Mouse (Mus musculus) lung, postnatal 0 days (tissue): ENCODE measurements around the gene Acadm. TPM values are rescaled to one million over a fixed set of nuclear protein-coding genes. Genes with fewer than 3 reads are reported as not detected.

ENCODE experiments used
- ATAC-seq: fragments of 200-750 bp; cut with Nextera tagmentation; 2 replicates; pipeline ENCODE4 v1.8.0; 2017; ENCODE audit warnings: moderate library complexity
- DNase-seq: peaks from one replicate; pipeline ENCODE4 v3.0.0-alpha.2; 2016; ENCODE audit warnings: low spot score
- H3K27ac ChIP-seq: fragments of 300-500 bp; sonication (generic); 2 replicates; pipeline ENCODE4 v1.5.1; 2014; ENCODE audit warnings: antibody characterized with exemption, mild to moderate bottlenecking, low read length, mixed read lengths
- H3K27me3 ChIP-seq: fragments of 300-500 bp; sonication (generic); replicated peaks from 2 replicates; pipeline ENCODE4 v1.6.1; 2014; ENCODE audit warnings: low read length, mixed read lengths; ENCODE audit not compliant: insufficient read depth
- H3K36me3 ChIP-seq: fragments of 300-500 bp; sonication (generic); 2 replicates; pipeline ENCODE4 v1.6.1; 2014; ENCODE audit warnings: low read length, mixed read lengths; ENCODE audit not compliant: insufficient read depth
- H3K4me1 ChIP-seq: fragments of 300-500 bp; sonication (generic); 2 replicates; pipeline ENCODE4 v1.6.1; 2014; ENCODE audit warnings: antibody characterized with exemption, low read depth, low read length, mixed read lengths; ENCODE audit not compliant: insufficient read depth
- H3K4me2 ChIP-seq: fragments of 300-500 bp; sonication (generic); replicated peaks from 2 replicates; pipeline ENCODE4 v1.6.1; 2014; ENCODE audit warnings: low read depth, mild to moderate bottlenecking, low read length, moderate library complexity, mixed read lengths
- H3K4me3 ChIP-seq: fragments of 300-500 bp; sonication (generic); 2 replicates; pipeline ENCODE4 v1.5.1; 2014; ENCODE audit warnings: low read depth, low read length
- H3K9ac ChIP-seq: fragments of 300-500 bp; sonication (generic); replicated peaks from 2 replicates; pipeline ENCODE4 v1.6.1; 2014; ENCODE audit warnings: low read depth, mild to moderate bottlenecking
- H3K9me3 ChIP-seq: fragments of 300-500 bp; sonication (generic); 2 replicates; pipeline ENCODE4 v1.6.1; 2016; ENCODE audit warnings: low read length, mixed read lengths
- CTCF ChIP-seq: IDR thresholded peaks from 2 replicates; pipeline ENCODE4 v1.5.1; 2016; ENCODE audit warnings: antibody characterized with exemption, mild to moderate bottlenecking
- EP300 ChIP-seq: IDR thresholded peaks from 2 replicates; pipeline ENCODE4 v1.6.1; 2016; ENCODE audit warnings: antibody characterized with exemption, mild to moderate bottlenecking, control low read depth
- WGBS: fragments of 180-500 bp; shearing (Covaris S2); extraction: QIAGEN DNeasy Blood & Tissue Kit; methylation state at CpG from one replicate; pipeline ENCODE4 v1.1.7; 2014; 5-methylcytosine and 5-hydroxymethylcytosine counted together
- polyA plus RNA-seq: library from polyadenylated mRNA; unstranded; fragments of >200 nt; fragmentation: Nextera tagmentation; extraction: Ambion mirVana; gene quantifications from 2 replicates; pipeline ENCODE4 v1.2.1, GENCODE M21; 2015

Gene Acadm
- polyA plus RNA-seq, 1 experiment from 2014 or later: 68.9 TPM

DNA sequence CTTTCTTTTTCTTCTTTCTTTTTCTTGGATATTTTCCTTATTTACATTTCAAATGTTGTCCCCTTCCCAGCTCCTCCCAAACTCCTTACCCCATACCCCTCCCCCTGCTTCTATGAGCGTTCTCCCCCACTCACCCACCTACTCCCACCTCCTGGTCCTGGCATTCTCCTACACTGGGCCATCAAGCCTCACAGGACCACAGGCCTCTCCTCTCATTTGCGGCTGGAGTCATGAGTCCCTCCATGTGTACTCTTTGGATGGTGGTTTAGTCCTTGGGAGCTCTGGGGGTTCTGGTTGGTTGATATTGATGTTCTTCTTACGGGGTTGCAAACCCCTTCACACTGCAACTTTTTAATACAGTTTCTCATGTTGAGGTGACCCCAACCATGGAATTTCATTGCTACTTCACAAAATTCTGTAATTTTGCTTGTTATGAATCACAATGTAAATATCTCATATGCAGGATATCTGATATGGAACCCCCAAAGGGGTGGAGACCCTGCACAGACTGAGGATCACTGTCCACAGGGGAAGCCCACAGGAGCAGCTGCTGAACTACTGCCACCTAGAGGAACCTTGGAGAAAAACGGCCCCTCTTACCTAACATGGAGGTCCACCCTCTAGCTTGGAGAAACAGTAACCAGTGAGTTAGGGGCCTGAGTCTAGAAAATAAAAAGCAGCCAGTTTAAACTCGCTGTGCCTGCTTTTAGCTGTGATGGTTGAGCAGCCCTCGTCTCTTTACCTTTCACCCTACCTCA, 17.4 kb upstream of the Acadm start:
- no peaks in the 10 kb centered on the region for H3K4me1 ChIP-seq
- no peaks in the 10 kb centered on the region for H3K36me3 ChIP-seq
- no peak for TF ChIP-seq EP300
- peak; percentile 67 for TF ChIP-seq CTCF
- no peak overlapping the region for H3K4me2 ChIP-seq
- H3K9ac ChIP-seq: no peak overlapping the region
- no peaks in the 10 kb centered on the region for H3K9me3 ChIP-seq
- 59% methylated on average over 6 of the region's 6 CpGs for WGBS
- ATAC-seq: no peak
- no peak overlapping the region for H3K27ac ChIP-seq
- no peak overlapping the region for H3K4me3 ChIP-seq
- no peaks in the 10 kb centered on the region for H3K27me3 ChIP-seq
- peak; percentile 45 for DNase-seq

GRCm38 (mm10) chr3:153960884-153961283, 16.5 kb upstream of the Acadm start:
- H3K4me2 ChIP-seq: no peak overlapping the region
- 58% methylated on average over 2 of the region's 2 CpGs for WGBS
- H3K27ac ChIP-seq: no peak overlapping the region
- no peak for DNase-seq
- H3K27me3 ChIP-seq: no peaks in the 10 kb centered on the region
- TF ChIP-seq EP300 (no peak), CTCF (no peak)
- no peaks in the 10 kb centered on the region for H3K9me3 ChIP-seq
- no peak overlapping the region for H3K4me3 ChIP-seq
- H3K4me1 ChIP-seq: no peaks in the 10 kb centered on the region
- no peak overlapping the region for H3K9ac ChIP-seq
- H3K36me3 ChIP-seq: no peaks in the 10 kb centered on the region
- ATAC-seq: no peak

DNA sequence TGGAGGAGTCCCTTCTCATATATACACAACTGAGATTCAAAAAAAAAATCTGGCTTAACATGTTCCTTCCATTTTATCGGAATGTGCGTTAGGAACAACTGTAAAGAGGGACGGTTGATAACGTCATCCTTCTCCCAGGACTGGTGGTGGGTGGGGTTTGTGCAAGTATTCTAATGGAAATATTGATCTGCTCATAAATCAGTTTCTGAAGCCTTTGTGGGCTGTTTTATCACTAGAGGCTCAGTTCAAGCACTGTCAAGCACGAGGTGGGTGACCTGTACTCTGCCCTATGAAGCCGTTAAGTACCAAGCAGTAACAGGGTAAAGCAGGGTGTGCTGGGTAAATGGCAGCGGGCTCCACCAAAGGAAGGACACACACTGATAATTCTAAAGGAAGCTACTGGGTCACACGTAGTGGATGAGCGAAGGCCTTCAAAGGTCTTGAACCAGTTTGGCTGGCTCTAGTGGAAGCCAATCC, 15.3 kb upstream of the Acadm start:
- no peak overlapping the region for H3K4me3 ChIP-seq
- WGBS: 70% methylated on average over 9 of the region's 9 CpGs
- H3K27me3 ChIP-seq: no peaks in the 10 kb centered on the region
- no peaks in the 10 kb centered on the region for H3K36me3 ChIP-seq
- DNase-seq (no peak), ATAC-seq (no peak)
- H3K27ac ChIP-seq: no peak overlapping the region
- H3K4me1 ChIP-seq: no peaks in the 10 kb centered on the region
- H3K9ac ChIP-seq: no peak overlapping the region
- no peaks in the 10 kb centered on the region for H3K9me3 ChIP-seq
- TF ChIP-seq CTCF: no peak
- TF ChIP-seq EP300: no peak
- no peak overlapping the region for H3K4me2 ChIP-seq

- no peaks in the 10 kb centered on the region for H3K36me3 ChIP-seq
- TF ChIP-seq EP300: no peak
- peak; percentile 93 for TF ChIP-seq CTCF
- DNase-seq: peak; percentile 47
- H3K9ac ChIP-seq: no peak overlapping the region
- no peak overlapping the region for H3K4me2 ChIP-seq
- no peaks in the 10 kb centered on the region for H3K9me3 ChIP-seq
- H3K27me3 ChIP-seq: no peaks in the 10 kb centered on the region
- no peak overlapping the region for H3K4me3 ChIP-seq
- no peak for ATAC-seq
- no peaks in the 10 kb centered on the region for H3K4me1 ChIP-seq
- H3K27ac ChIP-seq: no peak overlapping the region
- 96% methylated on average over 1 of the region's 1 CpGs for WGBS
Observed at GRCm38 (mm10) chr3:153959035-153959730, 14.8 kb upstream of the Acadm start.

GRCm38 (mm10) chr3:153957916-153958315, 13.5 kb upstream of the Acadm start:
- no peak for DNase-seq
- no peak overlapping the region for H3K4me3 ChIP-seq
- no peak overlapping the region for H3K27ac ChIP-seq
- no peaks in the 10 kb centered on the region for H3K27me3 ChIP-seq
- H3K4me1 ChIP-seq: no peaks in the 10 kb centered on the region
- no peak for ATAC-seq
- 86% methylated on average over 5 of the region's 5 CpGs for WGBS
- TF ChIP-seq CTCF (no peak), EP300 (no peak)
- no peaks in the 10 kb centered on the region for H3K36me3 ChIP-seq
- no peak overlapping the region for H3K9ac ChIP-seq
- H3K9me3 ChIP-seq: no peaks in the 10 kb centered on the region
- no peak overlapping the region for H3K4me2 ChIP-seq

DNA sequence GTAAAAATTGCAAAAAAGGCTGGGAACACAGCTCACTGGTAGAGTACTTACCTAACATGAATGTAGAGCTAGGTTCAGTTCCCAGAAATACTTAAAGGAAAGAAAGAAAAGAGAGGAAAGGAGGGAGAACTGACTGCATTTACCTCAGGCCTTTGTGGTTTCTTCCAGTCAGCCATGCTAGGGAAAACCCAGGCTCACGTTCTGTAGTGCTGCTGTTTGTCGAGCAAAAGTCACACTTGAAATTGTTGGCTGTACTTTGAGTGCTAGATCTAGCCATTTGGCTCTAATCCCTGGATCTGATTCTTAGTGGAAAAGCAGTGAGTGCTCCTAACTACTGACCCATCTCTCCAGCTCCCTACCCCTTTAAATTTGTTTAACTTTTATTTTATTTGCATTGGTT, 3.7 kb upstream of the Acadm start:
- no peak overlapping the region for H3K4me2 ChIP-seq
- ATAC-seq (no peak), DNase-seq (no peak)
- H3K9me3 ChIP-seq: no peaks in the 10 kb centered on the region
- H3K9ac ChIP-seq: no peak overlapping the region
- H3K27ac ChIP-seq: no peak overlapping the region
- no peak overlapping the region for H3K4me3 ChIP-seq
- no peak for TF ChIP-seq CTCF
- WGBS: 29% methylated on average over 2 of the region's 2 CpGs
- no peaks in the 10 kb centered on the region for H3K27me3 ChIP-seq
- no peaks in the 10 kb centered on the region for H3K36me3 ChIP-seq
- H3K4me1 ChIP-seq: no peaks in the 10 kb centered on the region
